Mouse (Mus musculus) midbrain, embryonic 15.5 days (tissue): ENCODE data around the gene Bik. TPM values are rescaled to one million over a fixed set of nuclear protein-coding genes. Genes with fewer than 3 reads are reported as not detected.
A peak's percentile ranks its signal among the peaks of the same experiment; 100 is the strongest.

Experiments
- ATAC-seq: fragments of 200-750 bp; cut with Nextera tagmentation; replicated peaks from 2 replicates; pipeline ENCODE4 v1.8.0; 2017; ENCODE audit warnings: moderate TSS enrichment
- H3K27ac ChIP-seq: fragments of 300-500 bp; sonication (generic); 2 replicates; pipeline ENCODE4 v1.5.1; 2015; ENCODE audit warnings: mild to moderate bottlenecking, inconsistent platforms
- H3K27me3 ChIP-seq: fragments of 300-500 bp; sonication (generic); replicated peaks from 2 replicates; pipeline ENCODE4 v1.6.1; 2015; ENCODE audit warnings: inconsistent platforms
- H3K36me3 ChIP-seq: fragments of 300-500 bp; sonication (generic); replicated peaks from 2 replicates; pipeline ENCODE4 v1.6.1; 2015; ENCODE audit warnings: inconsistent platforms
- H3K4me1 ChIP-seq: fragments of 300-500 bp; sonication (generic); 2 replicates; pipeline ENCODE4 v1.6.1; 2015; ENCODE audit warnings: inconsistent platforms
- H3K4me2 ChIP-seq: fragments of 300-500 bp; sonication (generic); 2 replicates; pipeline ENCODE4 v1.6.1; 2015; ENCODE audit warnings: inconsistent platforms, mild to moderate bottlenecking, moderate library complexity
- H3K4me3 ChIP-seq: fragments of 300-500 bp; sonication (generic); 2 replicates; pipeline ENCODE4 v1.5.1; 2015; ENCODE audit warnings: mild to moderate bottlenecking, inconsistent platforms
- H3K9ac ChIP-seq: fragments of 300-500 bp; sonication (generic); 2 replicates; pipeline ENCODE4 v1.6.1; 2015; ENCODE audit warnings: mild to moderate bottlenecking, inconsistent platforms
- H3K9me3 ChIP-seq: fragments of 300-500 bp; sonication (generic); 2 replicates; pipeline ENCODE4 v1.6.1; 2016; ENCODE audit warnings: inconsistent platforms
- WGBS: fragments of 180-500 bp; shearing (Covaris S2); methylation state at CpG from one replicate; pipeline ENCODE4 v1.1.7; 2015; ENCODE audit warnings: mixed read lengths; 5-methylcytosine and 5-hydroxymethylcytosine counted together
- polyA plus RNA-seq: library from polyadenylated mRNA; unstranded; fragments of >200 nt; fragmentation: Nextera tagmentation; extraction: Ambion mirVana; gene quantifications from 2 replicates; pipeline ENCODE4 v1.2.1, GENCODE M21; 2015

Bik gene
- polyA plus RNA-seq, 1 experiment from 2014 or later = 0.30 TPM

DNA sequence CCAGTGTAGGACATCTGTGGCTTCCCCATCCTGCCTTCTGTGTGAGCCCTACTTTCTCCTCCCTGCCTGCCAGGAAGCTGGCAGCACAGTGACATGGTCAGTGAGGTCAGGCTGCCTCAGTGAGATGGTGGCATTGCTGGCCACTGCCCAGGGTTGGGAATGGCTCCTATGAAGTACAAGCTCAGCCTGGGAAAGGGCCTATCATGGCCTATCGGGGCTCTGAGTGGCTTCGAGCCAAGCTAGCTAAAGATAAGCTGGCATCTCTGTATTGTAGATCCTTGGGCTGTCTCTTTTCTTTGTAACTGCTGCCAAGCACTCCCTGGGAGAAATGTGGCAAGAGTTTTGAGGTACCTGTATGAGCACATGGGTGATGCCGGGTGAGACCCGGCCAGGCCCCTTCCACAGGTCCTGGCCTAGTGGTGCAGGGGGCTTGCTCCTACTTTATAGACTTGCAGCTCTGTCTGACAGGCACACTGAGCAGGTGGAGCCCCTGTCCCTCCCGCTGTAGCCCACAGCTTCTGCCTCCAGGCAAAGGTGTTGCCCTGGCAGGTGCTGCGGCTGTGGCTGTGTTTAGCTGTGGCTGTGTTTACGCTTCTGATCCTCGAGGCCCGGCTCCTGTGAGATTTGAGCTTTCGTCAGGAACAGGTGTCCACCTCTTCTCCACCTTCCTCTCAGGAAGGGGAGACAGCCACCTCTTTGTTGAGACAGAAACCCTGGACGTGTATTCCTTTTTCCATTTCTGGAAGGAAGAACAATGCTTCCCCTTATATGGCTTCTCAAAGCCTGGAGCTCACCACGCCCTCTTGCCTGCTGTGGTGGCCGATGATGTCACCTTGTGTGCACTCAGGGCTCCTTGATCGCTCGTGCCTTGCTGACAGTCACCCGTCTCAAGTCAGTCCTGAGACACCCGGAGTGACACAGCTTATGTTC, 8.6 kb downstream of the Bik start:
- Histone ChIP-seq H3K27me3 (no peaks in the 10 kb centered on the region), H3K27ac (no peak overlapping the region), H3K4me3 (no peak overlapping the region), H3K9me3 (no peaks in the 10 kb centered on the region), H3K4me2 (no peak overlapping the region), H3K4me1 (no peaks in the 10 kb centered on the region), H3K9ac (no peak overlapping the region), H3K36me3 (no peaks in the 10 kb centered on the region)
- 83% methylated on average over 17 of the region's 17 CpGs for WGBS
- ATAC-seq = no peak

DNA sequence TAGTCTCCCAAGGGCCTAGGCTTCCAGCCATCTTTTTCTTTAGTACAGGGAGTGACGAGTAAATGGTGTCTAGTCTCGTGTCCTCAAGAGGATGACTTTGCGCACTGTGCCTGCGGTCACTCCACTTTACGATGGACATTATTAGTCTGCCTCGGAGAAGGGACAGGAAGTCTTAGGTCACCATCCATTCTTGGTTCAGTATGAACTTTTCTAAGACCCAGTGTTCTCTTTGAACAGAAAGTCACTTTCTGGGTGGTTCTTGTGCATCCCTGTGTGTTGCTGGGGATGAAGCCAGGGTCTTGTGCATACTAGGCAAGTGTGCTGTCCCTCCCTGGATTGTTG, 9.2 kb downstream of the Bik start:
- Histone ChIP-seq H3K9ac (no peak overlapping the region), H3K27me3 (no peaks in the 10 kb centered on the region), H3K4me2 (no peak overlapping the region), H3K9me3 (no peaks in the 10 kb centered on the region), H3K36me3 (no peaks in the 10 kb centered on the region), H3K27ac (no peak overlapping the region), H3K4me1 (no peaks in the 10 kb centered on the region), H3K4me3 (no peak overlapping the region)
- 90% methylated on average over 6 of the region's 6 CpGs for WGBS
- no peak for ATAC-seq

- Histone ChIP-seq H3K4me1 (no peaks in the 10 kb centered on the region), H3K27me3 (no peaks in the 10 kb centered on the region), H3K9me3 (no peaks in the 10 kb centered on the region), H3K27ac (no peak overlapping the region), H3K36me3 (no peaks in the 10 kb centered on the region), H3K4me2 (no peak overlapping the region), H3K9ac (no peak overlapping the region), H3K4me3 (no peak overlapping the region)
- ATAC-seq = no peak
- WGBS = 95% methylated on average over 2 of the region's 2 CpGs
Measured at GRCm38 (mm10) chr15:83538855-83539254, 12.2 kb downstream of the Bik start.

DNA sequence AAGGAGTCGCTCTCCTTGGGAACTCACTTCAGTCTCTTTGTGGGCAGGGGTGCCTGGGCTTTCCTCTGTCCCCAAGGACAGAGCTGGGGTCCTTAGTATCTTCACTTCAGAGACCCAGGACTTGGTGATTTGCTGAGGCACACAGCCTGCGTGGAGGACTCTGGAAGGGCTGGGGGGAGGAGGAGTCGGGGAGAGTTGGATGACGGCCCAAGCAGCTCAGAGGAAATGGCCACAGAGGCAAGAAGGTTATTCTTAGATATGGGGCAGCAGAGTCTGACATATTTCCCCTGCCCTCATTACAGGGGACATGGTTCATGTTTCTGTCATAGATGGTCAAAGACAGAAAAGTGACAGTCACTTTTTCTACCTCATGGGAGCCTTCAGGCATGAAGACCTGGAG, 13.2 kb downstream of the Bik start:
- Histone ChIP-seq H3K9me3 (no peaks in the 10 kb centered on the region), H3K9ac (no peak overlapping the region), H3K27ac (no peak overlapping the region), H3K4me2 (no peak overlapping the region), H3K36me3 (no peaks in the 10 kb centered on the region), H3K4me1 (no peaks in the 10 kb centered on the region), H3K4me3 (no peak overlapping the region), H3K27me3 (no peaks in the 10 kb centered on the region)
- 84% methylated on average over 4 of the region's 4 CpGs for WGBS
- no peak for ATAC-seq

GRCm38 (mm10) chr15:83541647-83542287, 15.1 kb downstream of the Bik start:
- no peak overlapping the region for H3K4me2 ChIP-seq
- H3K27ac ChIP-seq = no peak overlapping the region
- 77% methylated on average over 9 of the region's 9 CpGs for WGBS
- H3K9ac ChIP-seq = no peak overlapping the region
- H3K36me3 ChIP-seq = peaks cover 13% of the 10 kb centered on the region; the same call in 1 of the 2 replicates
- H3K4me1 ChIP-seq = no peaks in the 10 kb centered on the region
- no peak for ATAC-seq
- no peak overlapping the region for H3K4me3 ChIP-seq
- no peaks in the 10 kb centered on the region for H3K9me3 ChIP-seq
- H3K27me3 ChIP-seq = no peaks in the 10 kb centered on the region

GRCm38 (mm10) chr15:83546029-83546428, 19.4 kb downstream of the Bik start:
- 93% methylated on average over 7 of the region's 7 CpGs for WGBS
- no peak overlapping the region for H3K4me3 ChIP-seq
- no peaks in the 10 kb centered on the region for H3K4me1 ChIP-seq
- H3K36me3 ChIP-seq = peaks cover 40% of the 10 kb centered on the region
- no peak for ATAC-seq
- H3K9me3 ChIP-seq = no peaks in the 10 kb centered on the region
- no peaks in the 10 kb centered on the region for H3K27me3 ChIP-seq
- H3K4me2 ChIP-seq = no peak overlapping the region
- no peak overlapping the region for H3K9ac ChIP-seq
- no peak overlapping the region for H3K27ac ChIP-seq

GRCm38 (mm10) chr15:83547144-83547543, 20.5 kb downstream of the Bik start:
- 88% methylated on average over 8 of the region's 8 CpGs for WGBS

DNA sequence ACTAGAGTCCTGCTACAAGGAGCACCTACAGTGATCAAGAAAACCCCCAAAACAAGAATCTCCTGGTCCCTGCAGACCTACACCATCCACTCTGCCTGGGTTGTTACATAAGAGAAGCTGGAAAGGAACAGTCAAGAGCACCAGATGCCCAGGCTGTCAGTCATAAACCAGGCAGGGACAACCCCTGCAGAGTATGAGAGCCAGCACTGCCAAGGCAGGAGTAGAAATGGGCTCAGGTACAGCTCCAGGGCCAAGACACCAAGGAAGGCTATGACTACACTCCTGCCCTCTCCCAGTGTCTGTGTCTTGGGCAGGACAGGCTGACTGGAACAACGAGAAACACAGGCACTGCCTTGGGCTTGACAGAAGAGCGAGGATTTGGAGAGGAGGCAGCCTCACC, 23.5 kb downstream of the Bik start:
- Histone ChIP-seq H3K27ac (no peak overlapping the region), H3K4me1 (peaks cover 9% of the 10 kb centered on the region), H3K27me3 (no peaks in the 10 kb centered on the region), H3K9ac (no peak overlapping the region), H3K4me3 (no peak overlapping the region), H3K4me2 (no peak overlapping the region), H3K36me3 (peaks cover 40% of the 10 kb centered on the region), H3K9me3 (no peaks in the 10 kb centered on the region)
- WGBS = 87% methylated on average over 2 of the region's 2 CpGs
- ATAC-seq = no peak

More at GRCm38 (mm10) chr15:83547144-83547543, 20.5 kb downstream of the Bik start:
- H3K36me3 ChIP-seq = peaks cover 40% of the 10 kb centered on the region
- no peak overlapping the region for H3K4me3 ChIP-seq
- no peak for ATAC-seq
- H3K27ac ChIP-seq = no peak overlapping the region
- H3K9me3 ChIP-seq = no peaks in the 10 kb centered on the region
- no peaks in the 10 kb centered on the region for H3K27me3 ChIP-seq
- H3K4me2 ChIP-seq = no peak overlapping the region
- no peaks in the 10 kb centered on the region for H3K4me1 ChIP-seq
- H3K9ac ChIP-seq = no peak overlapping the region

DNA sequence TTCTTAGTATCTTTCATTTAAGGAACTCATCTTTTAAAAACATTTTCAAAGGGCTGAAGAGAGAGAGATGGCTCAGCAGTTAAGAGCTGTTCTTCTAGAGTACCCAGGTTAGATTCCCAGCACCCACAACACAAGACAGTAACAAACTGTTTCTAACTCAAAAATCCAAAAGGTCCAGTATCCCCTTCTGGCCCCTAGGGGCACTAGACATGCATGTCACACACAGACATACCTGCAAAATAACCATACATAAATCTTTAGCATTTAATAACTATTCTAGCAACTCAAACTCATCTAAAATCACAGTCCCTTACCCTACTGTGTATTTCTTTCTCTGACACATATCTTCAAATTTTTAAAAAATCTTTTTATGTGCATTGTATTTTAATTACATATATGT, 27.2 kb downstream of the Bik start:
- H3K4me1 ChIP-seq = peaks cover 11% of the 10 kb centered on the region
- no peak overlapping the region for H3K27ac ChIP-seq
- H3K9me3 ChIP-seq = no peaks in the 10 kb centered on the region
- no peak overlapping the region for H3K9ac ChIP-seq
- H3K27me3 ChIP-seq = no peaks in the 10 kb centered on the region
- ATAC-seq = no peak
- no peak overlapping the region for H3K4me2 ChIP-seq
- H3K36me3 ChIP-seq = peaks cover 12% of the 10 kb centered on the region
- H3K4me3 ChIP-seq = no peak overlapping the region

GRCm38 (mm10) chr15:83555161-83555974, 28.7 kb downstream of the Bik start:
- H3K4me3 ChIP-seq = peak overlapping the region; percentile 76
- H3K4me1 ChIP-seq = peaks cover 11% of the 10 kb centered on the region
- peak; percentile 92 for ATAC-seq
- WGBS = under 1% methylated on average over 74 of the region's 74 CpGs
- no peaks in the 10 kb centered on the region for H3K9me3 ChIP-seq
- peaks cover 6% of the 10 kb centered on the region; the same call in 1 of the 2 replicates for H3K36me3 ChIP-seq
- H3K27ac ChIP-seq = peak overlapping the region; percentile 95
- peak overlapping the region; percentile 92 for H3K9ac ChIP-seq
- peak overlapping the region; percentile 83 for H3K4me2 ChIP-seq
- H3K27me3 ChIP-seq = no peaks in the 10 kb centered on the region

GRCm38 (mm10) chr15:83560941-83561477, 34.3 kb downstream of the Bik start:
- ATAC-seq = no peak
- Histone ChIP-seq H3K4me2 (no peak overlapping the region), H3K27ac (no peak overlapping the region), H3K9me3 (no peaks in the 10 kb centered on the region), H3K36me3 (no peaks in the 10 kb centered on the region), H3K4me3 (no peak overlapping the region), H3K4me1 (peaks cover 19% of the 10 kb centered on the region), H3K27me3 (peaks cover 14% of the 10 kb centered on the region), H3K9ac (no peak overlapping the region)
- 65% methylated on average over 5 of the region's 5 CpGs for WGBS
